Mouse (Mus musculus) gastrocnemius, adult 8-10 months (tissue): Measurements from ENCODE around the gene Ahnak. TPM values are rescaled to one million over a fixed set of nuclear protein-coding genes. Genes with fewer than 3 reads are reported as not detected.
"Not testable (repeated sequence)": the region's sequence is repeated elsewhere in the genome, so short reads cannot be mapped to it uniquely, and the experiment has no call there.

Experiments
- DNase-seq, 2 experiments: peaks; one replicate each; pipeline ENCODE4 v3.0.0; 2022; ENCODE audit warnings: low spot score in 2 of 2
- total RNA-seq, 4 experiments: library from RNA; stranded (reverse); gene quantifications; 2 replicates each; pipeline ENCODE4 v1.2.4; 2022

The Ahnak gene
- total RNA-seq, 4 experiments from 2014 or later = 249 to 267 (median 253) TPM

- no peak for DNase-seq
Measured at GRCm38 (mm10) chr19:8967893-8968292, 21.2 kb upstream of the Ahnak start.

GRCm38 (mm10) chr19:8972491-8972890, 16.6 kb upstream of the Ahnak start:
- not testable (repeated sequence) for DNase-seq

- no peak for DNase-seq
Measured at GRCm38 (mm10) chr19:8974638-8975037, 14.4 kb upstream of the Ahnak start.

GRCm38 (mm10) chr19:8975491-8975890, 13.6 kb upstream of the Ahnak start:
- no peak for DNase-seq

- peak; percentile 60 to 68 for DNase-seq
Measured at GRCm38 (mm10) chr19:8976535-8976934, 12.5 kb upstream of the Ahnak start.

GRCm38 (mm10) chr19:8980771-8981170, 8.3 kb upstream of the Ahnak start:
- DNase-seq = no peak

- peak; percentile 72 to 75 for DNase-seq
Measured at GRCm38 (mm10) chr19:8981450-8982168, 7.5 kb upstream of the Ahnak start.

GRCm38 (mm10) chr19:8982303-8983149, 6.6 kb upstream of the Ahnak start:
- DNase-seq = peak in 1 of 2 experiments; percentile 44

GRCm38 (mm10) chr19:8983150-8983650, 5.9 kb upstream of the Ahnak start:
- peak in 1 of 2 experiments; percentile 56 for DNase-seq

- peak; percentile 67 to 69 for DNase-seq
Measured at GRCm38 (mm10) chr19:8984255-8984868, 4.7 kb upstream of the Ahnak start.

GRCm38 (mm10) chr19:8985891-8986290, 3.2 kb upstream of the Ahnak start:
- DNase-seq = no peak

- peak; percentile 76 to 81 for DNase-seq
Measured at GRCm38 (mm10) chr19:8987816-8988215, 1.3 kb upstream of the Ahnak start.

GRCm38 (mm10) chr19:8988346-8989065, 578 bp upstream of the Ahnak start:
- DNase-seq = no peak

GRCm38 (mm10) chr19:8989567-8990431, 715 bp downstream of the Ahnak start:
- DNase-seq = peak; percentile 85 to 90

- DNase-seq = peak in 1 of 2 experiments; percentile 49
Measured at GRCm38 (mm10) chr19:8990432-8991102, 1.5 kb downstream of the Ahnak start.

GRCm38 (mm10) chr19:8991245-8991870, 2.3 kb downstream of the Ahnak start:
- DNase-seq = no peak

GRCm38 (mm10) chr19:8991871-8992735, 3.0 kb downstream of the Ahnak start:
- DNase-seq = peak in 1 of 2 experiments; percentile 46
